Mouse (Mus musculus): ENCODE measurements around the gene Osbpl10. TPM values are rescaled to one million over a fixed set of nuclear protein-coding genes. Genes with fewer than 3 reads are reported as not detected.

Osbpl10 gene
- polyA plus RNA-seq, 1 experiment from 2014 or later, result 2.0 TPM

DNA sequence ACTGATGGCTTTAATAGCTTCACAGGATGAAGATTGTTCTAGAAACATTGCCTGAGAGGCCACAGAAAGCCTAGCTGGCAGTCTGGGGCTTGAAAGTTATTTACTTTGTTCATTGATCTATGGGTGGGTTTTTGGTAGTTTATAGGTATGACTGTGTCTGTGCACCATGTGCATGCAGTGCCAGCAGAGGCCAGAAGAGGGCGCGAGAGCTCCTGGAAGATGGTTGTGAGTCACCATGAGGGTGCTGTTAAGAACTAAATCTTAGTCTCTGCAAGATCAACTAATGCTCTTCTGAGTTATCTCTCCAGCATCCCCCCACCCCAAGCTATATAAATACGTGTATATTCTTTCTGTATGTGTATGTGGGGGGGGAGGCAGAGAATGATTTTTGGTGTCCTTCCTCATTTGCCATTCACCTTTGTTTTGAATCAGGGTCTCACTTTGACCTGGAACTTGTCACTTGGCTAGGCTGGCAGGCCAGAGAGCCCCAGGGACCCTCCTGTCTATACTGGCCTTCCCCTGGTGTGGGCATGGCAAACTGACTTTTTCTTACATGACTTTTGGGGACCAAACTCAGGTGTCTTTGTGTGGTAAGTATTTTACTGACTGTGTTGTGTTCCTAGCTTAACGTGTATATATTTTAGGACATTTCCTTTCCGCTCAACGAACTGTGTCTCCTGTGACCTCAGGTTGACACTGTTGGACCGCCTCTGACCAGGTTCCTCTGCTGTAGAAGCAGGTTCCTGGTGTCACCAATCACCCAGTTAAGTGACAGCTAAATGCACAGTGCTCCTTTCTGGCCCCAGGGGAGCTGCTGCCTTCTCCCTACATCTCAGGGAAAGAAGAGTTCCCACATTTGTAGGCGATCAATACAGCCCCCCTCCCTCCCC is 65.8 kb downstream of the Osbpl10 start:
- no peak overlapping the region for H3K9ac ChIP-seq (replicated peaks; ENCODE audit: low read length)
- ATAC-seq (ENCODE audit: low FRiP score, low TSS enrichment) (no peak), DNase-seq (no peak)
- H3K4me3 ChIP-seq (replicated peaks; ENCODE audit: low read depth, low read length), result no peak overlapping the region
- no peak overlapping the region for H3K27ac ChIP-seq (replicated peaks; ENCODE audit: low read depth, low read length)
- 0 out of 2 replicates have a peak, but pooled peaks cover 3% of the 10 kb centered on the region for H3K4me1 ChIP-seq (ENCODE audit: control insufficient read depth, insufficient read depth, low read length)
- H3K9me3 ChIP-seq (ENCODE audit: control insufficient read depth, low read length), result no peaks in the 10 kb centered on the region
- H3K36me3 ChIP-seq (ENCODE audit: control insufficient read depth, insufficient read depth, low read length), result no peaks in the 10 kb centered on the region
- no peak overlapping the region for H3K4me2 ChIP-seq (ENCODE audit: low read length)
- 75% methylated on average over 8 of the region's 8 CpGs for WGBS
- H3K27me3 ChIP-seq (ENCODE audit: control insufficient read depth, insufficient read depth, low read length), result no peaks in the 10 kb centered on the region

DNA sequence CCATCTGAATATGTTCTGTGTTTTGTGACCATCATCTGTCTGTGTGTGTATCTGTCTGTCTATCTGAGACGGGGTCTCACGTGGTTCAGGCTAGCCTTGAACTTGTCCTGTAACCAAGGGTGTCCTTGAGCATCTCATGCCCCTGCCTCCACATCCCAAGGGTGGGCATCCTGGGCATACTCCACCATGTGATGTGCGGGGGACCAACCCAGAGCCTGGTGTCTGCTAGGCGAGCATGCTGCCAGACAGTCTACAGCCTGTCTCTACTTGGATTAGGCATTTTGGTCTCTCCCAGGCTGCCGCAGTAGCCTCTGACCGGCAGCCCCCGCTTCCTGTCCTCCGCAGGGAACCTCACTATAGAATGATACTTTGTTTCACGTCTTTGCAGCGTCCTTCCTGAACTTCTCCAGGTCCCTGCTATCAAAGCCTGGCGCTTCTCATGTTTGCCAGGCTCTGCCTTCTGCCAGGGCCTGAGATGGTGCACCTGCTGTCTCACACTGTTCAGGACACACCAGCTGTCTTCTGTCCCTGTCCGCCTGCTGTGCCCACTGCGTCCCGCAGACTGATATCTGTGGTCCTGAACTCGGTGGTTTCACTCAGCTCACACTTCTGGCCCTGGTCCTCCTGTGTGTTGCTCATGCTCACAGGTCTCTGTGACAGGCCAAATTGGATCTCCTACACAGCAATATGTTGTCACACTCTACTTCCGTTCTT is 66.9 kb downstream of the Osbpl10 start:
- Histone ChIP-seq H3K36me3 (ENCODE audit: control insufficient read depth, insufficient read depth, low read length) (no peaks in the 10 kb centered on the region), H3K9me3 (ENCODE audit: control insufficient read depth, low read length) (no peaks in the 10 kb centered on the region), H3K27me3 (ENCODE audit: control insufficient read depth, insufficient read depth, low read length) (no peaks in the 10 kb centered on the region), H3K4me2 (ENCODE audit: low read length) (no peak overlapping the region), H3K27ac (replicated peaks; ENCODE audit: low read depth, low read length) (no peak overlapping the region), H3K4me1 (ENCODE audit: control insufficient read depth, insufficient read depth, low read length) (no peaks in the 10 kb centered on the region), H3K9ac (replicated peaks; ENCODE audit: low read length) (no peak overlapping the region), H3K4me3 (replicated peaks; ENCODE audit: low read depth, low read length) (no peak overlapping the region)
- WGBS, result 67% methylated on average over 16 of the region's 16 CpGs
- ATAC-seq (ENCODE audit: low FRiP score, low TSS enrichment) (no peak), DNase-seq (no peak)

DNA sequence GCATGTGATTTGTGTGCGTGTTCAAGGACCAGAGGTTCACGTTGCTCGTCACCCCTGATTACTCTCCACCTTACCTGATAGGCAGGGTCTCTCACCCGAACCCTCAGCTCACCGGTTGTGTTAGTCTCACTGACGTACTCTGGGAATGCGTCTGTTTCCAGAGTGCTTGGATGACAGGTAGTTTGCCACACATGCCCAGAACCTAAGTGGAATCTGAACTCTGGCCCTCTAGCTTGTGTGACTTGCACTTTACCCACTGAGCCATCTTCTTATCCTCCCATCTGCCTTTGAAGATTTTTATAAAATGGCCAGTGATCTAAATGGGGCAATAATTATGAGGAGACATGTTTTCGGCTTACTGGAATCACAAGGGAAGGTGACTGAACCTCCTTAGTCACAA is 68.3 kb downstream of the Osbpl10 start:
- H3K4me3 ChIP-seq (replicated peaks; ENCODE audit: low read depth, low read length), result no peak overlapping the region
- H3K9ac ChIP-seq (replicated peaks; ENCODE audit: low read length), result no peak overlapping the region
- no peaks in the 10 kb centered on the region for H3K36me3 ChIP-seq (ENCODE audit: control insufficient read depth, insufficient read depth, low read length)
- WGBS, result 90% methylated on average over 8 of the region's 8 CpGs
- H3K27me3 ChIP-seq (ENCODE audit: control insufficient read depth, insufficient read depth, low read length), result no peaks in the 10 kb centered on the region
- H3K9me3 ChIP-seq (ENCODE audit: control insufficient read depth, low read length), result no peaks in the 10 kb centered on the region
- H3K4me1 ChIP-seq (ENCODE audit: control insufficient read depth, insufficient read depth, low read length), result no peaks in the 10 kb centered on the region
- DNase-seq (no peak), ATAC-seq (ENCODE audit: low FRiP score, low TSS enrichment) (no peak)
- no peak overlapping the region for H3K4me2 ChIP-seq (ENCODE audit: low read length)
- H3K27ac ChIP-seq (replicated peaks; ENCODE audit: low read depth, low read length), result no peak overlapping the region

DNA sequence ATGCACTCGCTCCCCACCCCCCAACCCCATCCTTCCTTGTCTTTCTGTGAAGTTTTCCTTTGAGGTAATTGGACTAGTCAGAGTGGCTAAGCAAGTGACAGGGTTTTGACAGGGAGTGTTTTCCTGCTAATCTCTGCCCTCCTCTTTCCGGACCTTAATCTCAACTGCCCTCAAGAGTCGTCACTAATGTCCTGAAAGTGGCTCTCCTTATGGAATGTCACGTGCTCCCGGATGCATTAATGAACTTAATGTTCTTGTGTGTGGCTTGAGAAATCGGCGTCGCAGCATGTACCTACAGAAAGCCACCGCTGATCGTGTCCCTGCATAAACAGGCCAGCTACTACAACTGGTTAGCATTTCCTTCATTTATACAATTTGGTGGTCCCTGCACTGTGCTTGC is 70.0 kb downstream of the Osbpl10 start:
- Histone ChIP-seq H3K27ac (replicated peaks; ENCODE audit: low read depth, low read length) (no peak overlapping the region), H3K27me3 (ENCODE audit: control insufficient read depth, insufficient read depth, low read length) (no peaks in the 10 kb centered on the region), H3K4me2 (ENCODE audit: low read length) (no peak overlapping the region), H3K9me3 (ENCODE audit: control insufficient read depth, low read length) (no peaks in the 10 kb centered on the region), H3K4me1 (ENCODE audit: control insufficient read depth, insufficient read depth, low read length) (no peaks in the 10 kb centered on the region), H3K9ac (replicated peaks; ENCODE audit: low read length) (no peak overlapping the region), H3K36me3 (ENCODE audit: control insufficient read depth, insufficient read depth, low read length) (no peaks in the 10 kb centered on the region), H3K4me3 (replicated peaks; ENCODE audit: low read depth, low read length) (no peak overlapping the region)
- ATAC-seq (ENCODE audit: low FRiP score, low TSS enrichment) (no peak), DNase-seq (peak; percentile 29)
- 41% methylated on average over 10 of the region's 10 CpGs for WGBS

DNA sequence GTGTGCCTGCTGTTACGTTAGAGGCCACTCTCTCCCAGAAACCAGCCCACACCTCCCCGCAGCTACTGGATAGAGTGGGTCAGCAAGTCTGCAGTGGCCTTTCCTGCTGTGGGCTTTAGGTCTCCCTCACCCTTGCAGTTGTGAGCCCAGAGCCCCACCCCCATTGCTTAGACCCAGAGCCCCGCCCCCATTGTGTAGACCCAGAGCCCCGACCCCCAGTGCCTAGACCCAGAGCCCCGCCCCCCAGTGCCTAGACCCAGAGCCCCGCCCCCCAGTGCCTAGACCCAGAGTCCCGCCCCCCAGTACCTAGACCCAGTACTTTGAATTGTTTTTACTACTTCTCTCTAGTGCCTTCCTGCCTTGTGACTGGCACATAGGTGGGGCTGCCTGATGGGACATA is 70.5 kb downstream of the Osbpl10 start:
- DNase-seq (no peak), ATAC-seq (ENCODE audit: low FRiP score, low TSS enrichment) (no peak)
- H3K4me3 ChIP-seq (replicated peaks; ENCODE audit: low read depth, low read length), result no peak overlapping the region
- H3K9me3 ChIP-seq (ENCODE audit: control insufficient read depth, low read length), result no peaks in the 10 kb centered on the region
- H3K36me3 ChIP-seq (ENCODE audit: control insufficient read depth, insufficient read depth, low read length), result no peaks in the 10 kb centered on the region
- no peak overlapping the region for H3K27ac ChIP-seq (replicated peaks; ENCODE audit: low read depth, low read length)
- no peaks in the 10 kb centered on the region for H3K27me3 ChIP-seq (ENCODE audit: control insufficient read depth, insufficient read depth, low read length)
- no peak overlapping the region for H3K4me2 ChIP-seq (ENCODE audit: low read length)
- 52% methylated on average over 7 of the region's 7 CpGs for WGBS
- no peaks in the 10 kb centered on the region for H3K4me1 ChIP-seq (ENCODE audit: control insufficient read depth, insufficient read depth, low read length)
- H3K9ac ChIP-seq (replicated peaks; ENCODE audit: low read length), result no peak overlapping the region

DNA sequence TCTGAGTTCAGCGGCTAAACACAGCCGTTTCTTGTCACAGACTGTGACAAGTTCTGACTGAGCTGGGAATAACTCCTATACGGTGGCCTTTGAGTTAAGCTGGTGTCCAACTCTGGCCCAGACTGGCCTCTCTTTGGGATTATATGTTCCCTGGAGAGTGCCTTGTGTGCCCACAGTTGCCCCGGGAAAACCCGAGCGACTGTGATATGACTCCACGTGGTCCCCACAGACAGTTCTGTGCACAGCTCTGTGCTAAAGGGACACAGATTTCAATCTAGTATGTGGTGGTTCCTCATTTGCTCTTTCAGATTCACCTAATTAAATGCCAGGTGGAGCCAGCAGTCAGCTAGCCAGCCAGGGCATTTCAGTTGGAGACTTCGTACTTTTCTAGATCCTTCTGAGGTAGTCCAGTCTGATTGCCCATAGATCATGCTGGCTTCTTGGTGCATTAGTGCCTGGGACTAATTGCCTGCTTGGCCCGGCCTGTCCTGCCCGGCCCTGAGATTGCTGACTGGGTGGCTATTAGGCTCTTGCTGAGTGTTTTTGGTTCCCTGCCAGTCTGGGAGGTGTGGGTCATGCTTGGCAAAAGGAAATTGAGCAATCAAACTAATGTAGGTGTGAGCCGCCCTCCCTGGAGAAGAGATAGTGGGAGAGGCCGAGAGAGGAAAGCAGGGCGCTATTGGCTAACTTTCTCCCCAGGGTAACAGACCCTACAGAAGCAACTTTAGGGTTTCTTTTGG is 71.8 kb downstream of the Osbpl10 start:
- no peak overlapping the region for H3K27ac ChIP-seq (replicated peaks; ENCODE audit: low read depth, low read length)
- WGBS, result 73% methylated on average over 13 of the region's 13 CpGs
- no peak overlapping the region for H3K4me2 ChIP-seq (ENCODE audit: low read length)
- ATAC-seq (ENCODE audit: low FRiP score, low TSS enrichment) (no peak), DNase-seq (no peak)
- no peaks in the 10 kb centered on the region for H3K27me3 ChIP-seq (ENCODE audit: control insufficient read depth, insufficient read depth, low read length)
- peaks cover 8% of the 10 kb centered on the region; the same call in 1 of the 2 replicates for H3K4me1 ChIP-seq (ENCODE audit: control insufficient read depth, insufficient read depth, low read length)
- no peak overlapping the region for H3K4me3 ChIP-seq (replicated peaks; ENCODE audit: low read depth, low read length)
- no peaks in the 10 kb centered on the region for H3K9me3 ChIP-seq (ENCODE audit: control insufficient read depth, low read length)
- no peaks in the 10 kb centered on the region for H3K36me3 ChIP-seq (ENCODE audit: control insufficient read depth, insufficient read depth, low read length)
- no peak overlapping the region for H3K9ac ChIP-seq (replicated peaks; ENCODE audit: low read length)

DNA sequence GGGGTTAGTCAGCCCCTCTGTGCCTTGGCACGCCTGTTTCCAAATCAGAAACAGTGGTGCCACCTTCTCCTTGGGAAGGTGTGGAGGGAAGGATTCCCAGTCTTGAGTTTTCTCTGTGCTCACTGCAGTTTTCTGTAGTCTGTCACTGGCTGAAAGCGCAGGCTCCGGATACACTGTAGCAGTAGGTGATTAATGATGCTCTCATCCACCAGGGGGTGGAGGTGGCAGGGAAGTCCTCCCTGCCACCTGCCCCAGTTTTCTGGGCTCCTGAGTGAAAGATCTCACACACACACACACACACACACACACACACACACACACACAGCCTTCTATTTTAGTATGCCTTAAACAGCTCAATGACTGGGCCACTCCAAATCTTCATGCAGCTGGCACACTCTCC is 73.6 kb downstream of the Osbpl10 start:
- H3K4me2 ChIP-seq (ENCODE audit: low read length), result no peak overlapping the region
- WGBS, result 85% methylated on average over 3 of the region's 3 CpGs
- ATAC-seq (ENCODE audit: low FRiP score, low TSS enrichment), result no peak

DNA sequence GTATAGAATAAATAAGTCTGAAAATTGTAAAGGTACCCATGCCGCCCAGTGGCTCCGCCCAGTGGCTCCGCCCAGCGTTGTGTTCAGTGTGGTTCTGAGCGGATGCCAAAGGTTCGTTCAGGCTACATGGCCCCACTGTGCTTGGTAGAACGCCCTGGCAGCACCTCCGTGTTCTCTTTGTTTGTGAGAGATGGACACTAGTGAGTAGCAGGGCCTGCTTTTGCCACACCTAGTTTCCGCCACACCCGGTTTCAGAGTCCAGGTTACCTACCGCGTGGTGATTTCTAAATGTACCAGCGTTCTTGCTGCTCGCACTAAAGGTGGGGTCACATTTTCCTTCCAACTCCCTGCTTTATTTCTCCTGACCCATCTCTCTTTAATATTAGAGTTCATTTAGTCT is 75.4 kb downstream of the Osbpl10 start:
- ATAC-seq (ENCODE audit: low FRiP score, low TSS enrichment) (no peak), DNase-seq (no peak)
- Histone ChIP-seq H3K9ac (replicated peaks; ENCODE audit: low read length) (no peak overlapping the region), H3K4me3 (replicated peaks; ENCODE audit: low read depth, low read length) (no peak overlapping the region), H3K27ac (replicated peaks; ENCODE audit: low read depth, low read length) (no peak overlapping the region), H3K36me3 (ENCODE audit: control insufficient read depth, insufficient read depth, low read length) (no peaks in the 10 kb centered on the region), H3K4me2 (ENCODE audit: low read length) (no peak overlapping the region), H3K27me3 (ENCODE audit: control insufficient read depth, insufficient read depth, low read length) (no peaks in the 10 kb centered on the region), H3K4me1 (ENCODE audit: control insufficient read depth, insufficient read depth, low read length) (peaks cover 9% of the 10 kb centered on the region; the same call in 1 of the 2 replicates), H3K9me3 (ENCODE audit: control insufficient read depth, low read length) (no peaks in the 10 kb centered on the region)
- 96% methylated on average over 14 of the region's 14 CpGs for WGBS

More for the DNA sequence above, 73.6 kb downstream of the Osbpl10 start:
- no peak for DNase-seq
- Histone ChIP-seq H3K9me3 (ENCODE audit: control insufficient read depth, low read length) (no peaks in the 10 kb centered on the region), H3K9ac (replicated peaks; ENCODE audit: low read length) (no peak overlapping the region), H3K4me1 (ENCODE audit: control insufficient read depth, insufficient read depth, low read length) (peaks cover 9% of the 10 kb centered on the region; the same call in 1 of the 2 replicates), H3K27ac (replicated peaks; ENCODE audit: low read depth, low read length) (no peak overlapping the region), H3K4me3 (replicated peaks; ENCODE audit: low read depth, low read length) (no peak overlapping the region), H3K27me3 (ENCODE audit: control insufficient read depth, insufficient read depth, low read length) (no peaks in the 10 kb centered on the region), H3K36me3 (ENCODE audit: control insufficient read depth, insufficient read depth, low read length) (no peaks in the 10 kb centered on the region)
